Mouse (Mus musculus) retina, postnatal 1 day (tissue): ENCODE measurements around the gene Ube2cbp.

Experiments used
- DNase-seq: peaks from one replicate; pipeline ENCODE4 v3.0.0-alpha.2; 2012

The Ube2cbp gene

DNA sequence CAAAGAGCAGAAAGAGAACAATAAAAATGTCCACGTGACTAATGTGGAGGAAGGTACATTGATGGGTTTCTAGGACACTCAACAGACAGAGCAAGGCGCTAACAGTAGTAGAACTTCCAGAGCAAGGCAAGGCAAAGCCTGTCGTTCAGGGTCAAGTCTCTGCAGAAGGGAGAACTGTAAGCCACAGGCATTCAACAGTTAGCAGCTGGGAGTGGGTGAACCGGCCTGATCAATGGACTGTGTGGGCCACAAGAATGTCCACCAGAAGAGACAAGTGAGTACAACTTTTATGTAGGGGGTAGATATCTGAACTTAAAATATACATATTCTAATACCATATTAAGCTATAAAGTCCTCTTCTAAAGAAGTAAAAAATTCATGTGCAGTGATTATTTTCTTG lies 41.4 kb downstream of the Ube2cbp start:
- DNase-seq = no peak

GRCm38 (mm10) chr9:86419366-86419765 lies 45.4 kb downstream of the Ube2cbp start:
- DNase-seq = no peak

DNA sequence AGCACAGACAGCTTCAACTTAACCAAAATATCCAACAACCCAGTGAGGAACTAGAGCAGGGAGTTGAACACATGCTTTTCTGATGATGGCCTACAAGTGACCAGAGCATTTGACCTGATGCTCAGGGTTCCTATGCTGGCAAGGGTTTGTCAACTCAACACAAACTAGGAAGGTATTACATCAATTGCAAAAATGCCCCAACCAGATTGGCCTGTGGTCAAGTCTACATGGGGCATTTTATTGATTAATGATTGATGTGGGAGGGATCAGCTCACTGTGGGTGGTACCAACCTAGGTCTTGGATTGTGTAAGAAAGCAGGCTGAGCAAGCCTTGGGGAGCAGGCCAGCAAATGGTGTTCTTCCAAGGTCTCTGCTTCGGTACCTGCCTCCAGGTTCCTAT lies 46.8 kb downstream of the Ube2cbp start:
- DNase-seq = no peak

DNA sequence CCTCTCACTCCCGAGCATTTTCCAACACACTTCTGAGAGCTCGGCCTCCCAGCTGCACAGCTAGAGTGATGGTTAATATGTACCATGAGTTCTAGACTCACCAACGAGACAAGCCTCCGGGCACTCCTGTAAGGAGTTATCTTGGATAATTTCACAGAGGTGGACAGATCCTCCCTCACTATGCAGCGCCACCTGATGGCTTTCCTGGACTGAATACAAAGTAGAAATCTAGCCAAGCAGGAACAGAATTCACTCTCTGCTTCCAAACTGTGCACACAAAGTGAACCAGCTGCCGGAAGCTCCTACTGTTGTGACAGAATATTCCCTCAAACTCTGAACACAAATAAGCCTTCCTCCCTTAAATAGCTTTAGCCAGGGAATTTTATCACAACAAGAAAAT lies 69.0 kb downstream of the Ube2cbp start:
- no peak for DNase-seq

- no peak for DNase-seq
Observed at GRCm38 (mm10) chr9:86395012-86395411, 69.7 kb downstream of the Ube2cbp start.

GRCm38 (mm10) chr9:86393586-86394272 lies 71.0 kb downstream of the Ube2cbp start:
- peak; percentile 15 for DNase-seq

DNA sequence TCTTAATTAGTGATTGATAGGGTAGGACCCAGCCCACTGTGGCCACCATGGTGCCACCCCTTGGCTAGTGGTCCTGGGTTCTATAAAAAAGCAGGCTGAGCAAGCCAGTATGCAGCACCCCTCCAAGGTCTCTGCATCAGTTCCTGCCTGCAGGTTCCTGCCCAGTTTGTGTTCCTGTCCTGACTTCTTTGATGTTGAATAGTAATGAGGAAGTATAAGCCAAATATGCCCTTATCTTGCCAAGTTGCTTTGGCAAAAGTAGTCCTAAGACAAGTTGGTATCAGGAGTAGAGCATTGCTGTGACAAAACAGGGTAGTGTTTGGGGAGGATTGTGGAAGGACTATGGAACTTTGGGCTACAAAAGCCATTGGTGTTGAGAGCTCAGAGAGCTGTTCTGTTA lies 73.3 kb downstream of the Ube2cbp start:
- no peak for DNase-seq

DNA sequence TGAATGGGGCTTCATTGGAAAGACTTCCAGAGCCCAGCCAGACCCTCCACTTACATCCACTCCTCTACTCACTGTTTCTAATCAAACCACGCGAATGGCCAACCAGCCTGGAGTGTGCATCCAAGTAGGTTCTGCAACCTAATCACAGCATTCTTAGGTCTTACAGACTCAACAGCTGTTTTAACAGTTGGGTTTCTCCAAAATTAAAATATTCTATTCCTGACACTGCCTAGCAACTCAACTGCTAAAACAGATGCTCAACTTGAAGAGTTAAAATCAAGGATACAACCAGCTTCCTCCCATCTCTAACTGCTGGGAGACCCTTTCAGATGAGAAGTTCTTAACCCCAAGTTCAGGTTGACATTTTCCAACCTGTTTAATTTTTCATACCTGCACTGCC lies 74.0 kb downstream of the Ube2cbp start:
- no peak for DNase-seq

- no peak for DNase-seq
Observed at GRCm38 (mm10) chr9:86388538-86388937, 76.2 kb downstream of the Ube2cbp start.

DNA sequence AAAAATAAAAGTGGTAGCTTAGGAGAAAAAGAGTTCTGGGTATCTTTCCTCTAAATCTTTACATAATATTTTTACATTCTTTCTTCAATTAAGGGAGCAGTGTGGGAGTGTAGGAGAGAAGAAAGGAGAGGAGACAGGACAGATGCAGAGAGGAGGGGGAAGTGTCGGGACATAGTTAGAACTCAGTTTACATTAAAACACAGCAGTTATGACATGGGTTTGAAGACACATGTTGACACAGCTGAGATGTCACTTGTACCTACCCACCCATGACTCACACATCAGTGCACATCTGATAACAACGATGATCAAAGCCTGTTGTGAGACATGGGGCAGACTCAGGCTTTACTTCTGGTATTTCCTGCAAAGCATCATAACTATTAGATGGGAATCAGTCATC lies 87.8 kb downstream of the Ube2cbp start:
- DNase-seq = no peak

GRCm38 (mm10) chr9:86372783-86373567 lies 91.8 kb downstream of the Ube2cbp start:
- DNase-seq = no peak

DNA sequence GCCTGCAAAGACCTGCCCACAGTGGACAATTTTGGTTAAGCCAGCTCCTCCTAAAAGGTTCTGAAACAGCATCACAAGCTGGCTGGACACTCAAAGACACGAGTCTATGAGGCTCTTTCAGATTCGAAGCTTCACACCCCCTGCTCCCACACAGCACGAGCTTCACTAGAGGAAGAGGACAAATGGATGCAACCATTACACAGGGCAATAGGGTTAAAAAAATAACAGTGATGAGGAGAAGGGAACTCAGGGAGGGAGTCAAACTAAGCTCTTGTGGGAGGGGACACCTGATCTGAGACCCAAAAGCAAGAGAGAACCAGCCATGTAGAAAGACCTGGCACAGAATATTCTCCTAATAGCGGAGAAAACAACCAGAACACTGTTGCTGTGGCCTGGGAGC lies 95.5 kb downstream of the Ube2cbp start:
- DNase-seq = no peak

- DNase-seq = no peak
Observed at GRCm38 (mm10) chr9:86360536-86360935, 104.2 kb downstream of the Ube2cbp start.

DNA sequence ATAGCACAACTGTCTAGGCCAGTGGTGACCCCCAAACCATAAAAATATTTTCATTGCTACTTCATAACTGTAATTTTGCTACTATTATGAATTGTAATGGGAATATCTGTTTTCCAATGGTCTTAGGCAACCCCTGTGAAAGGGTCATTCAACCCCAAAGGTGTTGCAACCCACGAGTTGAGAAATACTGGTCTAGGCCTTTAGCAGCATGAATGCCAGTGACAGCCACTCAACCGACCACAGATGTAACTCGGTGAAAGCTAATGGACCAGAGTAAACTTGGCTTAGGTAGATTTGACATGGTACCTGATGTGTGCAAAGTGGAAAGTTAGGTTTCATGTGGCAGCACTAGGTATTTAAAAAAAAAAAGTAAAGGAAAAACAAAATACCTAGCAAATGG lies 108.9 kb downstream of the Ube2cbp start:
- no peak for DNase-seq

GRCm38 (mm10) chr9:86351491-86351890 lies 113.3 kb downstream of the Ube2cbp start:
- peak; percentile 75 for DNase-seq

DNA sequence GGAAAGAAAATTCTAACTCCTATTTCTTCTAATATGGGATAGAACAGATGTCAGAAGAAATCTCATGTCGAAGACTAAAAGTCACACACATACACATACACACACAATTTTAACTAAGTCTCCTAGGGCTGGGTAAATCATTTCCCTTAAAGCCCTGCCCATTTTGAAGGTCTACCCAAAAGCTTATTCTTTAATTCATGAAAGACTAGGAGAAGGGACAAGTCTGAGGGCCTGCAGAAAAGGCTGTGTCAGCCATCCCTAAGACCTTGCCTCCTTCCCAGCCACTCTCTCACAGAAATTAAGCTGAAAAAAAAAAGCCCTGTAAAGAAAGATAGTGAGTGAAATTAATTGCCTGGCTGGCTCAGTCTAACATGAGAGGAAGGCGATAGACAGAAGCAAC lies 128.0 kb downstream of the Ube2cbp start:
- DNase-seq = no peak

- no peak for DNase-seq
Observed at GRCm38 (mm10) chr9:86336361-86336760, 128.4 kb downstream of the Ube2cbp start.

- DNase-seq = no peak
Observed at GRCm38 (mm10) chr9:86335588-86335987, 129.2 kb downstream of the Ube2cbp start.

DNA sequence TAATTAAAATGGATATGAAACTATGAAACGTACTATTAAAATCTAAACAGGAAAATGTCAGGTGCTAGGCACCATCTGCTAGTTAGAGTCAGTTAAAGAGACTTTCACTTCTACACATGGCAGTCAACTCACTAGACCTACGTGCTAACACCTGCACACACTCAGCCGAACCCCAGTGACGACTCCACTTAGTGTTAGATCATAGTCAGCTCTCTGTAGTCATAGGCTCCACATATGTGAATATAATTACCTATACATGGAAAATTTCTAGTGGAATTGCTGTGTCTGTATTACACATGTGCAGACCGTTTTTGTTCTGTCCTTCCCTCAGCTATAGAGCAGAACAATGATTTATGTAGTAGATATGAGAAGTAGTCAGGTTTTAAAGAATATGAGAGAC lies 130.4 kb downstream of the Ube2cbp start:
- DNase-seq = no peak

DNA sequence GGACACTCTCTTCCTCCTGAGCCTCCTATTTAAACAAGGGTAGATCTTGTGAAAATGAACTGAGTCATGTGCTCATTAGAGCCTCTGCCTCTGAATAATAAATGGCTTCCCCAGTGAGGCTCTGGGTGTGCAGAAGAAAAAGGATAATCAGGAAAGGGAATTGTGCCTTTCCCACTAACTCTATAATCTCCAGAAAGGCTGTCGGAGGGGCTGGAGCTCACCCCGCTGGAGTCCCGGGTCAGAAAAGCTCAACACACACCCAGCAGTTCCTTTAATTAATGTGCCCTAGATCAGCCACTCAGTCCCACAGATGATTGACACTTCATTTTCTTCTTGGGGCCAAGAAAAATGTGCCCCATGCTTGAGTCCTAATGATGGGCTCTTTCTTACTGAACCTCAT lies 134.2 kb downstream of the Ube2cbp start:
- peak; percentile 24 for DNase-seq

- no peak for DNase-seq
Observed at GRCm38 (mm10) chr9:86328270-86328669, 136.5 kb downstream of the Ube2cbp start.

GRCm38 (mm10) chr9:86327341-86327740 lies 137.4 kb downstream of the Ube2cbp start:
- no peak for DNase-seq

- no peak for DNase-seq
Observed at GRCm38 (mm10) chr9:86324772-86325171, 140.0 kb downstream of the Ube2cbp start.

GRCm38 (mm10) chr9:86319516-86320140 lies 145.1 kb downstream of the Ube2cbp start:
- peak; percentile 47 for DNase-seq
